Mouse (Mus musculus) liver, postnatal 0 days (tissue): ENCODE measurements at regions not wholly inside any gene's neighbourhood (a gene's known extent, or its start where the extent isn't known, plus 50 kb on each side); places are given as distances from the start of the nearest gene placed in this dataset.

Experiments used
- CTCF ChIP-seq: sonication (generic); IDR thresholded peaks from 2 replicates; pipeline ENCODE4 v1.5.1; 2016; ENCODE audit warnings: antibody characterized with exemption, low read depth
- EP300 ChIP-seq: IDR thresholded peaks from 2 replicates; pipeline ENCODE4 v1.6.1; 2016; ENCODE audit warnings: antibody characterized with exemption, low read depth, mild to moderate bottlenecking

GRCm38 (mm10) chr11:93661657-93662056, 223.9 kb downstream of the Utp18 start:
- TF ChIP-seq CTCF (no peak), EP300 (no peak)
